Mouse (Mus musculus): ENCODE measurements around the gene Gm8298. TPM values are rescaled to one million over a fixed set of nuclear protein-coding genes. Genes with fewer than 3 reads are reported as not detected.

Gene Gm8298
- polyA plus RNA-seq, 1 experiment from 2014 or later, result not detected

Other genes starting within 250 kb of the Gm8298 start
- not detected in 2 replicates for gene Gm5538, start 131.3 kb upstream of the Gm8298 start, polyA plus RNA-seq (2014; fragmentation: Nextera tagmentation; extraction: Ambion mirVana)
- not detected in 2 replicates for gene C130079G13Rik, start 64.2 kb downstream of the Gm8298 start, polyA plus RNA-seq (2014; fragmentation: Nextera tagmentation; extraction: Ambion mirVana)
- not detected in 2 replicates for gene Aadacl2, start 145.7 kb downstream of the Gm8298 start, polyA plus RNA-seq (2014; fragmentation: Nextera tagmentation; extraction: Ambion mirVana)
- gene Aadac, start 164.7 kb downstream of the Gm8298 start, polyA plus RNA-seq (2014; fragmentation: Nextera tagmentation; extraction: Ambion mirVana), result not detected in 2 replicates
- 0.12 TPM in 1 of 2 replicates, not detected in the other for gene Sucnr1, start 220.8 kb downstream of the Gm8298 start, polyA plus RNA-seq (2014; fragmentation: Nextera tagmentation; extraction: Ambion mirVana)

Measured in heart, embryonic 14.5 days (tissue).